Mouse (Mus musculus) liver, postnatal 0 days (tissue): ENCODE results near the gene Tmigd1.

Source experiments
- CTCF ChIP-seq: sonication (generic); IDR thresholded peaks from 2 replicates; pipeline ENCODE4 v1.5.1; 2016; ENCODE audit warnings: antibody characterized with exemption, low read depth
- EP300 ChIP-seq: IDR thresholded peaks from 2 replicates; pipeline ENCODE4 v1.6.1; 2016; ENCODE audit warnings: antibody characterized with exemption, low read depth, mild to moderate bottlenecking

DNA sequence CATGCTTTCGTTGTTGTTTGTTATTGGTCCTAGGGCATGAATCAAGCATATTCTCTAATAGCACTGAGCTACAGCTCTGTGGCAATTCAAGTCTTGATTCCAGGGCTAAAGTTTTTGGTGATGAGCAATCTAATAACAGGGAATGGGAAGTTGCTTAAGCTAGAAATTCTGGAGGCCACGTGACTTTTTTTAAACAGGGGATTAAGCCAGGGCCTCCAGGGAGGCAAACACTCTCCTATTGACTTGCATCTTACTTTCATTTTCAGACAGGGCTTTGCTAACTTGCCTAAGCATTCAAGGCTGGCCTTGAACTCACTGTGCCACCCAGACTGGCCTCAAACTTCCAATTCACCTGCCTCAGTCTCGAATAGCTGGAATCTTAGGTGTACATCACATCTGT is 4.1 kb upstream of the Tmigd1 start:
- TF ChIP-seq CTCF, result no peak
- TF ChIP-seq EP300, result no peak
